Mouse (Mus musculus): ENCODE measurements around the gene Efcab2.

DNA sequence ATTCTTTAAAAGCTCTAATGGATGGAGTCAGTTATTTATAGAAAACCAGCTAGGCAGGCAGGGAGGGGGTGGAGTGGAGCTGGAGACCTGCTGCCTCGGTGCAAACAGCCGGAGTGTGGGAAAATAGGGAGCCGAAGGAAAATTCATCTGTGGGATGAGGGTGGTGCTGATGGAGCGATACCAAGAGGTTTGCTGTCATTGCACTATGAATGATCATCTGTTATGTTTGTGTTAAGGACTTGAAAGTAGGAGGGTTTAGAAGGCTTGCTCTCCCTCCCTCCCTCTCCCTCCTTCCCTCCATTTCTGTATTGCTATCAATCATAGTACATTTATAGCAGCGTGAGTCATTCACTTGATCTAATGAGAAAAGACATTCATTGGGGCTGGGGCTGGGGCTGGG is 80.9 kb downstream of the Efcab2 start:
- TF ChIP-seq CTCF (IDR thresholded peaks at IDR 0.05; ENCODE audit: extremely low read depth, insufficient read length, insufficient replicate concordance, low read depth, low read length) (no peak), POLR2A (IDR thresholded peaks at IDR 0.05; ENCODE audit: low read depth, low read length) (no peak)
